Mouse (Mus musculus): ENCODE measurements around the gene Dip2c. TPM values are rescaled to one million over a fixed set of nuclear protein-coding genes. Genes with fewer than 3 reads are reported as not detected.

Dip2c gene
- total RNA-seq, 1 experiment, result 10.6 TPM

- Histone ChIP-seq H3K4me3 (ENCODE audit: insufficient read depth in 1 of 2, low read depth in 1 of 2, low read length in 2 of 2, poor library complexity in 1 of 2, severe bottlenecking in 1 of 2) (no peak overlapping the region), H3K27ac (ENCODE audit: insufficient read depth, low read depth, low read length, poor library complexity, severe bottlenecking) (no peak overlapping the region), H3K9me3 (ENCODE audit: control insufficient read depth, insufficient read depth, low read depth, low read length) (no peaks in the 10 kb centered on the region), H3K36me3 (ENCODE audit: control insufficient read depth, insufficient read depth, low read length, poor library complexity, severe bottlenecking) (no peaks in the 10 kb centered on the region), H3K9ac (ENCODE audit: insufficient read depth, low read depth, low read length, poor library complexity, severe bottlenecking) (no peak overlapping the region), H3K4me1 (ENCODE audit: control insufficient read depth in 2 of 2, insufficient read depth in 2 of 2, low read length in 2 of 2, poor library complexity in 1 of 2) (no peaks in the 10 kb centered on the region)
- in situ Hi-C loops (cut with MboI; ENCODE audit: low sequenced_read_pairs in 2 of 2, unreplicated experiment in 2 of 2), result no loop called here
- DNase-seq (ENCODE audit: low read depth, low spot score), result no peak
- TF ChIP-seq CHD2 (IDR thresholded peaks at IDR 0.05; ENCODE audit: low read depth, low read length), result no peak
- TF ChIP-seq ZC3H11A (IDR thresholded peaks at IDR 0.05; ENCODE audit: borderline replicate concordance, low read depth, low read length), result no peak
- TF ChIP-seq HCFC1 (IDR thresholded peaks at IDR 0.05; ENCODE audit: borderline replicate concordance, insufficient read depth, low read length), result no peak
- no peak for TF ChIP-seq MAFK (IDR thresholded peaks at IDR 0.05; ENCODE audit: insufficient read depth, low read depth, low read length)
- no peak for TF ChIP-seq ZNF384 (IDR thresholded peaks at IDR 0.05; ENCODE audit: low read depth, low read length)
Observed at GRCm38 (mm10) chr13:9297266-9297665, 20.9 kb downstream of the Dip2c start.

DNA sequence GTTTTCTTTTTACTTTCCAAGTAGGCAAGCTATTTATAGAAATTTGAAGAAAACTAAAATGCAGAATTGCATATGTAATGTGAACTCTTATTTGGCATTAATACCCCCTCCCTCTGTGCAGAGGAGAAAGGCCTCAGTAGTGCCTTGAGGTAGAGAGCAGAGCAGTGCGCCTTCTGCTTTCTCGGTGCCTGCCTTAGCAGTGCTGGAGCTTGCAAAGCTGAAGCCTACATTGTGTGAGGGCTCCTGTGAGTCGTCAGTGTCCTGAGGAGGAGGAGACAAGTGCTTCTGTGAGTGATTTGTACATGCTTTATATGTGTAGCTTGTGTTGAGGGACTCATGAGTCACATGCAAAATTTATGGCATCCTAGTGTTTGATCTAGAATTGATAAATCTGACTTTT is 21.4 kb downstream of the Dip2c start:
- no peaks in the 10 kb centered on the region for H3K4me1 ChIP-seq (ENCODE audit: control insufficient read depth in 2 of 2, insufficient read depth in 2 of 2, low read length in 2 of 2, poor library complexity in 1 of 2)
- no peak overlapping the region for H3K9ac ChIP-seq (ENCODE audit: insufficient read depth, low read depth, low read length, poor library complexity, severe bottlenecking)
- DNase-seq (ENCODE audit: low read depth, low spot score), result no peak
- H3K9me3 ChIP-seq (ENCODE audit: control insufficient read depth, insufficient read depth, low read depth, low read length), result no peaks in the 10 kb centered on the region
- no peaks in the 10 kb centered on the region for H3K36me3 ChIP-seq (ENCODE audit: control insufficient read depth, insufficient read depth, low read length, poor library complexity, severe bottlenecking)
- in situ Hi-C loops (cut with MboI; ENCODE audit: low sequenced_read_pairs in 2 of 2, unreplicated experiment in 2 of 2), result no loop called here
- no peak overlapping the region for H3K4me3 ChIP-seq (ENCODE audit: insufficient read depth in 1 of 2, low read depth in 1 of 2, low read length in 2 of 2, poor library complexity in 1 of 2, severe bottlenecking in 1 of 2)
- TF ChIP-seq ZC3H11A (IDR thresholded peaks at IDR 0.05; ENCODE audit: borderline replicate concordance, low read depth, low read length) (no peak), ZNF384 (IDR thresholded peaks at IDR 0.05; ENCODE audit: low read depth, low read length) (no peak), HCFC1 (IDR thresholded peaks at IDR 0.05; ENCODE audit: borderline replicate concordance, insufficient read depth, low read length) (no peak), MAFK (IDR thresholded peaks at IDR 0.05; ENCODE audit: insufficient read depth, low read depth, low read length) (no peak), CHD2 (IDR thresholded peaks at IDR 0.05; ENCODE audit: low read depth, low read length) (no peak)
- no peak overlapping the region for H3K27ac ChIP-seq (ENCODE audit: insufficient read depth, low read depth, low read length, poor library complexity, severe bottlenecking)

GRCm38 (mm10) chr13:9299657-9300056 is 23.3 kb downstream of the Dip2c start:
- DNase-seq (ENCODE audit: low read depth, low spot score), result no peak
- no peak overlapping the region for H3K27ac ChIP-seq (ENCODE audit: insufficient read depth, low read depth, low read length, poor library complexity, severe bottlenecking)
- TF ChIP-seq HCFC1 (IDR thresholded peaks at IDR 0.05; ENCODE audit: borderline replicate concordance, insufficient read depth, low read length) (no peak), MAFK (IDR thresholded peaks at IDR 0.05; ENCODE audit: insufficient read depth, low read depth, low read length) (no peak), ZC3H11A (IDR thresholded peaks at IDR 0.05; ENCODE audit: borderline replicate concordance, low read depth, low read length) (no peak), CHD2 (IDR thresholded peaks at IDR 0.05; ENCODE audit: low read depth, low read length) (no peak), ZNF384 (IDR thresholded peaks at IDR 0.05; ENCODE audit: low read depth, low read length) (no peak)

GRCm38 (mm10) chr13:9308863-9309262 is 32.5 kb downstream of the Dip2c start:
- peak; percentile 40 for DNase-seq (ENCODE audit: low read depth, low spot score)
- Histone ChIP-seq H3K9ac (ENCODE audit: insufficient read depth, low read depth, low read length, poor library complexity, severe bottlenecking) (no peak overlapping the region), H3K4me3 (ENCODE audit: insufficient read depth in 1 of 2, low read depth in 1 of 2, low read length in 2 of 2, poor library complexity in 1 of 2, severe bottlenecking in 1 of 2) (peak overlapping the region in 1 of 2 experiments; percentile 7; a peak in 1 of 4 replicates), H3K27ac (ENCODE audit: insufficient read depth, low read depth, low read length, poor library complexity, severe bottlenecking) (peak overlapping the region; percentile 92; the same call in 1 of the 2 replicates), H3K4me1 (ENCODE audit: control insufficient read depth in 2 of 2, insufficient read depth in 2 of 2, low read length in 2 of 2, poor library complexity in 1 of 2) (peaks cover 4 to 6% of the 10 kb centered on the region in 2 experiments), H3K36me3 (ENCODE audit: control insufficient read depth, insufficient read depth, low read length, poor library complexity, severe bottlenecking) (no peaks in the 10 kb centered on the region), H3K9me3 (ENCODE audit: control insufficient read depth, insufficient read depth, low read depth, low read length) (no peaks in the 10 kb centered on the region)
- in situ Hi-C loops (cut with MboI; ENCODE audit: low sequenced_read_pairs in 2 of 2, unreplicated experiment in 2 of 2), result no loop called here
- TF ChIP-seq MAFK (IDR thresholded peaks at IDR 0.05; ENCODE audit: insufficient read depth, low read depth, low read length) (no peak), ZC3H11A (IDR thresholded peaks at IDR 0.05; ENCODE audit: borderline replicate concordance, low read depth, low read length) (no peak), ZNF384 (IDR thresholded peaks at IDR 0.05; ENCODE audit: low read depth, low read length) (peak; percentile 96)

More at GRCm38 (mm10) chr13:9299657-9300056, 23.3 kb downstream of the Dip2c start:
- Histone ChIP-seq H3K4me1 (ENCODE audit: control insufficient read depth in 2 of 2, insufficient read depth in 2 of 2, low read length in 2 of 2, poor library complexity in 1 of 2) (no peaks in the 10 kb centered on the region), H3K36me3 (ENCODE audit: control insufficient read depth, insufficient read depth, low read length, poor library complexity, severe bottlenecking) (no peaks in the 10 kb centered on the region), H3K9me3 (ENCODE audit: control insufficient read depth, insufficient read depth, low read depth, low read length) (no peaks in the 10 kb centered on the region), H3K9ac (ENCODE audit: insufficient read depth, low read depth, low read length, poor library complexity, severe bottlenecking) (no peak overlapping the region), H3K4me3 (ENCODE audit: insufficient read depth in 1 of 2, low read depth in 1 of 2, low read length in 2 of 2, poor library complexity in 1 of 2, severe bottlenecking in 1 of 2) (no peak overlapping the region)
- in situ Hi-C loops (cut with MboI; ENCODE audit: low sequenced_read_pairs in 2 of 2, unreplicated experiment in 2 of 2), result no loop called here

GRCm38 (mm10) chr13:9310806-9311205 is 34.5 kb downstream of the Dip2c start:
- in situ Hi-C loops (cut with MboI; ENCODE audit: low sequenced_read_pairs in 2 of 2, unreplicated experiment in 2 of 2), result no loop called here
- peak; percentile 38 for DNase-seq (ENCODE audit: low read depth, low spot score)
- TF ChIP-seq MAFK (IDR thresholded peaks at IDR 0.05; ENCODE audit: insufficient read depth, low read depth, low read length) (no peak), ZNF384 (IDR thresholded peaks at IDR 0.05; ENCODE audit: low read depth, low read length) (no peak), ZC3H11A (IDR thresholded peaks at IDR 0.05; ENCODE audit: borderline replicate concordance, low read depth, low read length) (no peak), CHD2 (IDR thresholded peaks at IDR 0.05; ENCODE audit: low read depth, low read length) (no peak), HCFC1 (IDR thresholded peaks at IDR 0.05; ENCODE audit: borderline replicate concordance, insufficient read depth, low read length) (no peak)
- Histone ChIP-seq H3K9ac (ENCODE audit: insufficient read depth, low read depth, low read length, poor library complexity, severe bottlenecking) (no peak overlapping the region), H3K4me1 (ENCODE audit: control insufficient read depth in 2 of 2, insufficient read depth in 2 of 2, low read length in 2 of 2, poor library complexity in 1 of 2) (peaks cover 4 to 6% of the 10 kb centered on the region in 2 experiments), H3K9me3 (ENCODE audit: control insufficient read depth, insufficient read depth, low read depth, low read length) (no peaks in the 10 kb centered on the region), H3K4me3 (ENCODE audit: insufficient read depth in 1 of 2, low read depth in 1 of 2, low read length in 2 of 2, poor library complexity in 1 of 2, severe bottlenecking in 1 of 2) (no peak overlapping the region), H3K27ac (ENCODE audit: insufficient read depth, low read depth, low read length, poor library complexity, severe bottlenecking) (peak overlapping the region; percentile 75; the same call in 1 of the 2 replicates), H3K36me3 (ENCODE audit: control insufficient read depth, insufficient read depth, low read length, poor library complexity, severe bottlenecking) (no peaks in the 10 kb centered on the region)

Data from ES-E14 (cell line).